Mouse (Mus musculus) CH12F3 (cell line): ENCODE results near the gene Lpin3.

Source experiments
- in situ Hi-C: fragments of 300-500 bp; cut with MboI; formaldehyde crosslinking; loops from 2 replicates; pipeline ENCODE4 v1.14.3; 2020; ENCODE audit warnings: low sequenced_read_pairs

The Lpin3 gene

DNA sequence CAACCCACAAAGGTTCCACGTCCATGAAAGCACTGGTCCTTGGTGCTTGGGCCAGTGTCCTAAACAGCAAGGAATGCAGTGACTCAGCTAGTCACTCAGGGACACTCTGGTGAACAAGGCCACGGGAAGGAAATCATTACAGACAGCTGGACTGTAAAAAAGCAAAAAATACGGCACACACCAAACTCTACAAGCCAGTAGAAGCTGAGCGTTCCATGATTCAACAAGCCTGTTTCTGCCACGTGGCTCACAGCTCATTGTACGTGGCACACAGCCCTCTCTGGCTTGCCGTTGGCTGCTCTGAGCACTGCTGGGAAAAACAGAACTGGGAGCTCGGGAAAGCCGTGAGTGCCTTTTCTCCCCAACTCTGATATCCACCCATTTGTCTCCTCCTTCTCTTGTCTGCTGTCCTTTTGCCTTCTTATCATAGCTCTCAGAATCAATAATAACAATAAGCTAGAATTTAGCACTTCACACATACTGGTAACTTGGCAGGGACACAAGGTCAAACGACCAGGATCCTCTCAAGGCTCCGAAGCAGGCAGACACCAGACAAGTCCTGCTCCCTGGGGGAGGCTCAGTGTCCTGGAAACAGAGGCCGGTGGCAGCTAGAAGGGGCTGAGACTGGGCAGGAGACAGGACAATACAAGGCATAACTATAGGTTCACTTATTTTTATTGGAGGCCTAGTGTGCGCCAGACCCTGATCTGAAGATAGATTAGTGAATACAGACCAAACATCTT, at the start of gene Lpin3:
Gene Lpin3 (plus strand): TSS at position 218 of the 743 bp plus-strand sequence.
- in situ Hi-C loops, result loop anchor here (10.0 to 25.0 kb wide), 2 partner anchors 118 to 286 kb away; no protein-coding TSS in a partner anchor

DNA sequence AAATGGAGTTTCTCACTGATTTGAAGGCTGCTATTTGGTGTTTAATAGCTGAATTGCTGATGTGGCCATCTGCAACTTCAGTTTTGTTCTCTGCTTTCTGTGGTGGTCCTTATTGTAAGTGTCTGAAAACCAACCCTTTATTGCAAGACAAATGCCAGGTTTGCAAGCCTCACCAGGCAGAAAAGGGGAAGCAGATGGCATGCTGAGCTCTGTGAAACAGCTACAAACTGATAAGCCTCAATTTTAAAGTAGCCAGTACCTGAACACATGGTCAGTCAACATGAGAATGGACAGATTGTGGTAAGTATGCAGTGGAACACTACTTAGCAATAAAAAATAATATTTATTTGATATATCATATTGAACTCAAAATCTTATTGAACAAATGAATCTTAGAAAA, 39.6 kb upstream of the Lpin3 start:
- in situ Hi-C loops, result no loop called here

DNA sequence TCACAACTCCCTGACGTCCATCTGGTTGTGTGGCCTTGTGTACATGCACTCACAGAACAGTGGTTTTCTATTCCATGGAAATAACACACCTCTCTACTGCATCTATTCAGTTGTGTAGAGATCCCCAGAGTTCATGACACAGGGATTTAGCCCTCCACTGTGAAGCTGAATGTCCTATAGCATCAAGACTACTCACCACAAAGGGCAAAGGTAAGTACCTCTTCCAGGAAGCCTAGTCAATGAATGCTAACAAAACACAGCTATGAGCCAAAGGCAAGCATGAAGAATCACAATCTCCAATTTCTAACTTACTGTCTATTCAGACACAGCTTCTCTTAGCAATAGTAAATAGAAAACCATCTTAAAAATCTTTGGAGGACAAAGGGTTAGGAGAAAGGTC, 32.8 kb upstream of the Lpin3 start:
- in situ Hi-C loops, result no loop called here

DNA sequence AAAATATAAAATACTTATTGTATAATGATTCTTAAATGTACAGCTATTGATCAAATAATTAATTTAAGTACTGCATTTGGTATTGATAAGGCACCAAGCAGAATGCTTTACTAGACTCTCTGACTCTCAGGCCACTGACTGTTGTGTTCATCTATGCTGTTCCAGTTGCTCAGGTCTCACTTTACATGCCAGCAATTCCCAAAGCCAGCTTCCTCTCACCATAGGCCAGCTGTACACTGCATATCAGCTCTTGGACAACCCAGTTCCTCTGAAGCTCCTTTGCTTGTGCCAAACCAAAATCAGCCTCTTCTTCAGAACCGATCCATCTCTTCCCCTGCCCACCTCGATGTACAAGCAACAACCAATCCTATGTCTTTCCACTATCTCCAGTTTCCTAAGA, 32.3 kb upstream of the Lpin3 start:
- in situ Hi-C loops, result no loop called here

DNA sequence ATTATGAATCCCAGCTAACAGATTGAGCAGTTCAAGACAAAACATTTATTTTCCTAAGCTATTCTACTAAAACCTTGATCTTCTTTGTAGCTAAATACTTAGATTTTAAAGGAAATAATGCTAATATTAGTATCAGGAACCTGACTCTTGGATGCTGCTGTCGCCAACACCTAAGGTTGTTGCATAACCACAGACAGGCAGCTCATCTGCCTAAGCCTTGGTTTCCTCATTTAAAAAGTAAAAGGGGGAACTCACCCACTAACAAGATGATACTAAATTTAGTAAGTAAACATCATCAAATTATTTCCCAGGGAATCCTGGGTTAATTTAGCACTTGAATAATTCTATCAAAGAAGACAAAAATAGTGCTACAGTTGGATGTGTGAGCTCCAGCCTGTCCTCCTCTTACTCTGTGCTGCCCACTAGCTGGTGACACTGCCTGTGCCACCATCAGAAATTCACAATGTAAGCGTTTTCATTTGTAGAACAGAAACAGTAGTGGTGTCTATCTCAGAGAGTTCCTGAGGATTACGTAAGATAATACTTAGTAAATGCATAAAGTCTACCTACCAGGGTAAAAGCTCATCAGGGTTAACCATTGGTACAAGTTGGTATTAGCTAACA, 30.7 kb upstream of the Lpin3 start:
- in situ Hi-C loops, result no loop called here

DNA sequence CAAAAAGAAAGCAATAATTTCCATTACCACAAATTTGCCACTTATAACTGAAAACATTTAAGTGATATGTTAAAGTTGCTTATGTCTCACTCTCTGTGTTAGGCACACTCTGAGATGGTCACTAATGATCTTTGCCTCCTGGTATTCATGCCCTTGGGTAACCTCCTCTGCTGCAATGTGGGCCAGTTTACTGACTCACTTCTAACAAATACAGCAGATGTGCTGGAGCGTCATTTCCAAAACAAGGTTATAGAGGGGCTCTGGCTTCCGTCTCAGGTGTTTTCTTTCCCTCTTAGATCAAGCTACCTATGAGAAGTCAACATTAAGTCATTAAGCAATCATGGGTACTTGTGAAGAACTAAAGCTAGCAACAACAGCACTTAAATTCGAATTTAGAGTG, 30.1 kb upstream of the Lpin3 start:
- in situ Hi-C loops, result no loop called here

DNA sequence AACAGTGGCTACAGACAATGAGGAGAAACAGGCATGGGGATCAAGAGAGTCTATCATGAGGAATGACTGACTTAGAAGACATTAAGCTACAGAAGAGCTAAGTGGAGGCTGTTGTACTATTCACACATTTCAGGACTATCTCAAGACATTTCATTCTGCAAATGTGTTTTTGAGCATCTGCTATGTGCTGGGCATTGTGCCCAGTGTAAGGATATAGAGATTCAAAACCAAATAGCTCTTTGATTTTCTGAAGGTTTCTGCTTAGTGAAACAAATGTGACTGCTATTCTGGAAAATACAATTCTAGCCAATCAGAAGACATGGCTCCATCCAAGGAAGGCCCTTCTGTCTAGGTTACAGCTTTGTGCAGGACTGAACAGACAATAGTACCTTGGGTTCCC, 25.8 kb upstream of the Lpin3 start:
- in situ Hi-C loops, result no loop called here

DNA sequence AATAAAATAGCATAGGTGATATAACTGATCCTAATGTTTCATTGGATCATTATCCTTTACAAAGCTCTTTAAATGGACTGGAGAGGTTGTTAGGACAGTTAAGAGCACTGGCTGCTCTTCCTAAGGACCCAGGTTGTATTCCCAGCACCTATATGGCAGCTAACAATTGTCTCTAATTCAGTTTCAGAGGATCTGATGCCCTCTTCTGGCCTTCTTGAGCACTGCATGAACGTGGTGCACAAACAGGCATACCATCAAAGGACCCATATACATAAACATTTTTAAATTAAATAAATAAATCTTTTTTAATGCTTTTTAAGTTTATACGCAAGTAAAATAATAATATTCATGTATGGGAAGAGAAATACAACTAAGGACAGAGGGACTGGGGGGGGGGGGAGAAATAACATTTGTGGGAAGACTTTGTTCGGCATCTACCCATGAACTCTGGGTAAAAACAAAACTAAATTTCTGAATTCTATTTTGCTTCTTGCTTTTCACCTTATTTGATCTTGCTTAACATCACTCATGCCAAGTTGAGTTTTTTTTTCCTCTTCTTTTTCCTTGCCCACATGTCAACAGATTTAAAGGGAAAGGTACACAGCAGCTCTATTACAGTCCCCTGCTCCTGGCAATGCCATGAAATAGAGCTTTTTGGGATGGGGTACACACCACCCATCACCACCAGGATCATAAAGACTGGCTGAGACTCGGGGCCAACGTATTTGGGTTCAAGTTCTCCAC, 23.9 kb upstream of the Lpin3 start:
- in situ Hi-C loops, result no loop called here

DNA sequence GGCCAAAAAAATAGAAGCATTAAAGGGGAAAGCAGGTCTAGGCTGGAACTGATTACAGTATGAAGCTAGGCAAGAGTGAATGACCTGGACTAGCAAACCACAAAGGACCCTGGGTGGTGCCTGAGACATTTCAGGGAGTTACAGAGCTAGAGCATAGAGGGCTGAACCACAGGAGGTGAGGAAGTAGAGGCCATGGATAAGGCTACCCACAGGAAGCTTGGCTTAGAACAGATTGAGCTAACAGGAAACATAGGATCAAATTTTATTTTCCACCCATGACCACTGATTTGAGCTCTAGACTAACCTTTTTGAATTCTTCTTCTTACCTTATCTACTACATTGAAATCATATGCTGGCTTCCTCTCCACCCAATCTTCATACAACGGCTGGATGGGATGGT, 20.1 kb upstream of the Lpin3 start:
- in situ Hi-C loops, result no loop called here

DNA sequence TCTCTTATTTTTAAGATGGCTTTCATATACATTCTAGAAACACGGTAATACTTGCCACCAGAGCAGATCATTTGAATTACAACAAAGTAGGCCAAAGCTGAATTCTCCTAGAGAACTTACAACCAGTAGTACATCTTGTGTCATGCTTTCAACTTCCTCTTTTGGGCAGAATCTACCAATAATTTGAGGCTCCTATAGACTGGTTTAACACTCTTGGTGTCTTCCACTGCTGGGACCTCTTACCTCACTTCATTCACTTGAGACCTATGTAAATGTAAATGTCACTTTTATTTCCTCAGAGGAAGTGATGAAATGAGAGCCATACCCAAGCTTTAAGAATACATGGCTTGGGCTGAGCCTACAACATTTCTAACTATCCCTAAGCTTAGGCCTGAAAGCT, 16.4 kb upstream of the Lpin3 start:
- in situ Hi-C loops, result no loop called here

DNA sequence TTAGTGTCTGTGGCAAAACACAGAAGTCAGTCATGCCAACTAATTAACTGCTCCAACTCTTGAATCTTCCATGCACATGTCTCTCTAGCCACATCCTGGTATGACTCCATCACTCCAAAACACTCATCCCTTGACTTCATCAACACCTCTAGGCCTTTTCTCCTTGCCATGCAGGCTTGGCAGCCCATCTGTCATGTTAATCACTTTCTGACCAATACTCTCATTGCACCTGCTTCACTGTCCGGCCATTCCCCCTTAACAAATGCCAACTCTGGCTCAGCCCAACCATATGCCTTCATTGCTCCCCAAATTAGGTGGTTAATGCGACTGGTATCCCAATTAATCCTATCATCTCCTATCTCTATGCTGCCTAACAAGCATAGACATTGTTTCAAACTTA, 15.2 kb upstream of the Lpin3 start:
- in situ Hi-C loops, result no loop called here

DNA sequence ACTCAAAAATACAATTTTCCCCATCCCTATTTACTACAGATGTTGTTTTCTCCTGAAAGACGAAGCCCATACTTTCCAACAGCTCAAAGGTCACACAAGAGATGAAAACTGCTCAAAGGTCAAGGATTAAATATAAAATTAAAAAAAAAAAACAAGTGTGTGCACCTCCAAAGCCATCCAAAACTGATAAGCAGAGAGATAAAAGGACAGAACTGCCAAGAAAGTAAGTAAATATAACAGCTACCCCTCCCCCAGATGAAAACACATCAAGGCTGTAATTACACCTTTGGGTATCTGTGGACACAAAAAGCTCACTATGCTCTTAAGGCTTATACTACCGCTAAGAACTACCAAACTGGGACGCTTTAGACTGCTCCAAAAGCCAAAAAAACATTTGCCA, 11.0 kb upstream of the Lpin3 start:
- in situ Hi-C loops, result no loop called here

DNA sequence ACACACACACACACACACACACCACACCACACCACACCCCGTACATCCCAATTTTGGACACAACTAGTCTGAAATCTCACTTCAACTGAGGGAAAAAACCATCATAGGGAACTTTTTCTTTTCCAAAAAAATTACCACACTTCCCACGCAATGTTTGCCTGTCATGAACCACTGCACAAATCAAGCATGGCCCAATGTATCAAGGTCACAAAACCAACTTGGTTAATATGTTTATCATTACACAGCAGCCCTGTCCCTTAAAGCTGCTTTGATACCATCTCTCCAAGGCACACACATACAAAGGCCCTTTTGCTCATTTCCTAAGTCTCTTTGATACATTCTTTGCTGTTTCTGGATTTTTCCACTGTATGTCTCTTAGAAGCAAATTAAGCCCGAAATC, 9.2 kb upstream of the Lpin3 start:
- in situ Hi-C loops, result no loop called here

DNA sequence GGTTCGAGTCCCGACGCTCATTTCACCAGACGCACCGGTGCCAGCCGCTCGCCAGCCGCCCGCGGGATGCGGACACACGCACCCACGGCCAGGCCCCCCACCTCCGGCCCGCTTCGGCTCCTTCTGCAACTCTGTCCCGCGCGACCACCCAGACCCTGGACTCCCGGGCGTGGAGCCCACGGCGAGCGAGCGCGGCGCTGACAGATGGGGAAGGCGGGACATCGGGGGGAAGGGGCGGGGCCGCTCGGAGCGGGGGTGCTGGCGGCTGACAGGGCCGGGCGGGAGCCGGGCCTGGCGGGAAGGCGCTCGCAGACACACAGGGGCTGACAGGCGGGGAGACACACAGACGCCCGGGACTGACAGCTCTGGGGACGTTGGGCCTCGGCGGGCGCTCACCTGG, 8.1 kb upstream of the Lpin3 start:
- in situ Hi-C loops, result no loop called here

DNA sequence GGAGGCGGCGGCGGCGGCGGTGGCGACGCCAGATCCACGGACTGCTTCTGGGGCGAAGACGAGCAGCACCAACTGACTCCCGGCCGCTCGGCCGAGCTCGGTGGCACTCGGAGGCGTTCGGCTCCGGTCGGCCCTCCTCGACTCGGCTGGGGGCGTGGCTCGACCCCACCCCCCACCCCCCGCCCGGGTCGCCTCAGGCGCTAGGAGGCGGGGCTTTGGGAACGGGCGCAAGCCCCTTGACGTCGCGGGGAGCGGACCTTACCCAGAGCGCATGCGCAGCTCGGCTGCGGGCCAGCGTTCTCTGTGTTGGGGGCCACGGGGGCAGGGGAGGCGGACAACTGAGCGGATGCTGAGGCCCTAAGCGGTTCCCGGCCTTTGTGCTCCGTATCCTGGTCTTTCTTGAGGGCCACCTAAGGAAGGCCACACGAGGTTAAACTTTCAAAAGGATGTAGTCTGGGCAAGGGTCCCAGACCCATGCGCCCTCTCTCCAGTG, 7.5 kb upstream of the Lpin3 start, which contains the start of gene Zhx3:
Gene Zhx3 (minus strand): TSS at position 109 of the 493 bp plus-strand sequence.
- in situ Hi-C loops, result no loop called here

DNA sequence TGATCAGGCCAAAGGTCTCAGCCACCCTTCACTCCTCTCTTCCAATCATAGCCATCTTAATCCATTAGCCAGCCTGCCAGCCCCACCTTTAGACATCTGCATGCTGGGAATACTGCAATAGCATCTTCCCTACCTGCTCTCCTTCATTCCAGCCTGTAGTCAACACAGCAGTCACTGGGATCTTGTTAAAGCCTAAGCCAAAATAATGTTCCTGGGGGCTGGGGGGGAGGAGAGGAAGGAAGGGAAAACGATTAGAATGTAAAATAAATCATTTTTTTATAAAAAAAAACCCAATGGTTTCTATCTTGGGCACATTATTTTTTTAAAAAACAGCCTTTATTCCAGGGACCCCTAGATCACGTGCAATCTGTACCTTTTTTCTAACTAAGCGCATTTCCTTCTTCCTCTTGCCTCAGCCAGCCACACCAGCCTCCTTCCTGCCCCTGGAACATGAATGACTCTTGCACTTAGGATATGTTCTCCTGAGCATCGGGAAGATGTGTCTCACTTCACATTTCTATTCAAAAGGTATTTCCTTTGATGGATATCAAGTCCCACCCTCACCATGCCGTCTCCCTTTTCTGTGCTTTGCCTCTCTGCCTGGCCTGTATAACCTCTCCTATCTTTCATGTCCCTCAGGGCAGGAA, 6.1 kb upstream of the Lpin3 start:
- in situ Hi-C loops, result no loop called here

DNA sequence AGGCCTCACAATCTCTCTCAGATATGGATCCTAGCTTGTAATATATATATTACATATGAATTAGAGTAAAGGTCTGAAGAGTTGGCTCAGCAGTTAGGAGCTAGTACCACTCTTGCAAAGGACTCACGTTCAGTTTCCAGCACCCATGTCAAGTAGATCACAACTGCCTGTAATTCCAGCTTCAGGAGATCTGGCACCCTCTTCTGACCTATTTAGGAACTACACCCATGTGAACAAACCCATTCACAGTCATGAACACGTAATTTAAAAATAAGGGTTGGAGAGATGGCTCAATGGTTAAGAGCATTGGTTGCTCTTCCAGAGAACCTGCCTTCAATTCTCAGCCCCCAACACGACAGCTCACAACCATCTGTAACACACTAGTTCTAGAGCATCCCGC, 4.4 kb upstream of the Lpin3 start:
- in situ Hi-C loops, result loop anchor here (25.0 kb wide), 1 partner anchor 114 kb away; no protein-coding TSS in a partner anchor

DNA sequence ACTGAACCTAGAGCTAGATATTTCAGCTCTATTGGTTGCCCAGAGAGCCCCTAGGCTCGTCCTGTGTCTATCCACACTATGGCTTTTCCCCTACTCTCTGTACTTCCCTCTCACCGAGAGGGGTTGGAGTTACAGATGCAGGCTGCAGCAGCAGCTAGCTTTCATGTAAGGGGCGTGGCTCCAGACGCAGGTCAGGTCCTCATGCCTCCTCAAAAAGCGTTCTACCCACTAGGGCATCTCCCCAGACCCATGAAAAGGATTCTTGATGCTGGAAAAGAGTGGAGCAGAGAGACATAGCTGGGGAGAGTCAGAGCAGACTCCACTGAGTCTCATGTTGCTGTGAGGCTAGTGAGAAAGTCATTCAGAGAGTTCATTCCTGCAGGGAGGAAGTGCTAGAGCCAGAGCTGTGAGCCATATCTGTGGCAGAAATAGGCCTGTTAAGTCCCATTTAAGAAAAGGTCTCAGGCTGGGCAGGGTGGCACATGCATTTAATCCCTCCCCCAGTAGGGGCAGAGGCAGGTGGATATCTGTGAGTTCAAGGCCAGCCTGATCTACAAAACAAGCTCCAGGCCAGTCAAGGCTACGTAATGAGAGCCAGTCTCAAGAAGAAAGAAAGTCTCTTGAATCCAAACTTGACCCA, 1.1 kb downstream of the Lpin3 start:
- in situ Hi-C loops, result loop anchor here (10.0 to 25.0 kb wide), 2 partner anchors 119 to 287 kb away; no protein-coding TSS in a partner anchor

DNA sequence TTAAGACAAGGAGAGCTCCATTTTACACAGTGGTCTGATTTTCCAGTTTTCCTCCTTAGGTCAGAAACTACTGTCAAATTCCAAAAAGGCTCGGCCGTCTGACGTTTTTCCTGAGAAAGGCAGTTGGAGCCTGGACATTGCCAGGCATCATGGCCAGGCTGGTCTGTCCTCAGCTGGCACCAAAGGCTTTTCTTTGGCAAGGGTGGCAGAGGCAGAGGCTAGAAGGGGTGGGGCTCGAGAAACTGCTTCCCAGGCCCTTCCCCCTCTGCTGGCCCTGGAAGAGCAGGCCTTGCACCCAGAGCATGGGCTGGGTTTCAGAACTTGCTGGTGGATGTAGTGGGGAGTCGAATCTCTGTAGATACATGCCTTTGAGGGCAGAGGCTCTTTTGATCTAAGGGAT, 2.0 kb downstream of the Lpin3 start:
- in situ Hi-C loops, result loop anchor here (10.0 to 25.0 kb wide), 2 partner anchors 120 to 288 kb away; no protein-coding TSS in a partner anchor

DNA sequence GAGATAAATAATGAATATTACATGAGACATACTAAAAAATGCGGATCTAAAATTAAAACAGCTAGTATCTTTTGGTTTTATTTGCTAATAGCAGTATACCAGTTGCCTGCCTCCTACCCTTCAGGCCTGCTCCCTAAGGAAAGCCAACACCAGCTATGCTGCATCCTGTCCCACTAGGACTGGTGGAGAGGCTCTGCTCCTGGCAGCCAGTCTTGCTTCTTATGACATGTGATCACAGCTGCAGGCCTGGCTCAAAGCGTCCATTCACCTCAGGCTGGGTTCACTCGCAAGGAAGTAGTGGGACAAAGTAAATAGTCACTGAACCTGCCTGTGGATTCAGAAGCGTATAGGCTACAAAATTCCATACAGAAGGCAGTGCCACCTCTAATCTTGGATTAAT, 3.4 kb downstream of the Lpin3 start:
- in situ Hi-C loops, result loop anchor here (10.0 to 25.0 kb wide), 2 partner anchors 122 to 289 kb away; no protein-coding TSS in a partner anchor
